Mouse (Mus musculus): ENCODE measurements at regions not wholly inside any gene's neighbourhood (a gene's known extent, or its start where the extent isn't known, plus 50 kb on each side); places are given as distances from the start of the nearest gene placed in this dataset.

- TF ChIP-seq CTCF (conservative IDR thresholded peaks at IDR 0.05; ENCODE audit: low read length), result no peak
- TF ChIP-seq NANOG (IDR thresholded peaks at IDR 0.05; ENCODE audit: borderline replicate concordance, low read length), result no peak
- no peak for TF ChIP-seq POU5F1 (IDR thresholded peaks at IDR 0.05; ENCODE audit: borderline replicate concordance, low read length)
These were observed 114.1 kb upstream of the Tle3 start for GRCm38 (mm10) chr9:61258100-61258499.
